Mouse (Mus musculus) midbrain, embryonic 16.5 days (tissue): ENCODE results near the gene 4930522L14Rik. TPM values are rescaled to one million over a fixed set of nuclear protein-coding genes. Genes with fewer than 3 reads are reported as not detected.
"Not testable (repeated sequence)": the region's sequence is repeated elsewhere in the genome, so short reads cannot be mapped to it uniquely, and the experiment has no call there.

Experiments
- ATAC-seq: fragments of 200-750 bp; cut with Nextera tagmentation; 2 replicates; pipeline ENCODE4 v1.8.0; 2017; ENCODE audit warnings: moderate TSS enrichment
- H3K27ac ChIP-seq: fragments of 300-500 bp; sonication (generic); 2 replicates; pipeline ENCODE4 v1.5.1; 2014; ENCODE audit warnings: mild to moderate bottlenecking, low read length, mixed read lengths
- H3K27me3 ChIP-seq: fragments of 300-500 bp; sonication (generic); 2 replicates; pipeline ENCODE4 v1.6.1; 2014; ENCODE audit warnings: low read depth, low read length, mixed read lengths; ENCODE audit not compliant: control insufficient read depth, insufficient read depth
- H3K36me3 ChIP-seq: fragments of 300-500 bp; sonication (generic); 2 replicates; pipeline ENCODE4 v1.6.1; 2014; ENCODE audit warnings: mild to moderate bottlenecking, low read length, moderate library complexity, mixed read lengths; ENCODE audit not compliant: control insufficient read depth, insufficient read depth
- H3K4me1 ChIP-seq: fragments of 300-500 bp; sonication (generic); 2 replicates; pipeline ENCODE4 v1.6.1; 2014; ENCODE audit warnings: mild to moderate bottlenecking, low read length, mixed read lengths; ENCODE audit not compliant: control insufficient read depth, insufficient read depth
- H3K4me2 ChIP-seq: fragments of 300-500 bp; sonication (generic); 2 replicates; pipeline ENCODE4 v1.6.1; 2014; ENCODE audit warnings: mild to moderate bottlenecking, low read length, mixed read lengths
- H3K4me3 ChIP-seq: fragments of 300-500 bp; sonication (generic); 2 replicates; pipeline ENCODE4 v1.5.1; 2014; ENCODE audit warnings: low read depth, mild to moderate bottlenecking, low read length, moderate library complexity, mixed read lengths
- H3K9ac ChIP-seq: fragments of 300-500 bp; sonication (generic); 2 replicates; pipeline ENCODE4 v1.6.1; 2014; ENCODE audit warnings: low read depth, low read length, mixed read lengths
- H3K9me3 ChIP-seq: fragments of 300-500 bp; sonication (generic); replicated peaks from 2 replicates; pipeline ENCODE4 v1.6.1; 2014; ENCODE audit warnings: mild to moderate bottlenecking, low read length, mixed read lengths; ENCODE audit not compliant: control insufficient read depth, poor library complexity, severe bottlenecking
- WGBS: fragments of 180-500 bp; shearing (Covaris S2); extraction: QIAGEN DNeasy Blood & Tissue Kit; methylation state at CpG from one replicate; pipeline ENCODE4 v1.1.7; 2014; 5-methylcytosine and 5-hydroxymethylcytosine counted together
- polyA plus RNA-seq: library from polyadenylated mRNA; unstranded; fragments of >200 nt; fragmentation: Nextera tagmentation; extraction: Ambion mirVana; gene quantifications from 2 replicates; pipeline ENCODE4 v1.2.1, GENCODE M21; 2015

Gene 4930522L14Rik
- polyA plus RNA-seq, 1 experiment from 2014 or later, result 4.9 TPM

- H3K27me3 ChIP-seq, H3K4me1 ChIP-seq, H3K36me3 ChIP-seq, H3K9me3 ChIP-seq: not testable (repeated sequence)
- H3K27ac ChIP-seq, result peak overlapping the region; percentile 60
- H3K4me3 ChIP-seq, result peak overlapping the region; percentile 50
- peak; percentile 60 for ATAC-seq
- H3K4me2 ChIP-seq, result peak overlapping the region; percentile 67
- WGBS, result 62% methylated on average over 5 of the region's 5 CpGs
- H3K9ac ChIP-seq, result peak overlapping the region; percentile 67; the same call in 1 of the 2 replicates
Measured at GRCm38 (mm10) chr5:109691205-109691965, 60.3 kb downstream of the 4930522L14Rik start.

DNA sequence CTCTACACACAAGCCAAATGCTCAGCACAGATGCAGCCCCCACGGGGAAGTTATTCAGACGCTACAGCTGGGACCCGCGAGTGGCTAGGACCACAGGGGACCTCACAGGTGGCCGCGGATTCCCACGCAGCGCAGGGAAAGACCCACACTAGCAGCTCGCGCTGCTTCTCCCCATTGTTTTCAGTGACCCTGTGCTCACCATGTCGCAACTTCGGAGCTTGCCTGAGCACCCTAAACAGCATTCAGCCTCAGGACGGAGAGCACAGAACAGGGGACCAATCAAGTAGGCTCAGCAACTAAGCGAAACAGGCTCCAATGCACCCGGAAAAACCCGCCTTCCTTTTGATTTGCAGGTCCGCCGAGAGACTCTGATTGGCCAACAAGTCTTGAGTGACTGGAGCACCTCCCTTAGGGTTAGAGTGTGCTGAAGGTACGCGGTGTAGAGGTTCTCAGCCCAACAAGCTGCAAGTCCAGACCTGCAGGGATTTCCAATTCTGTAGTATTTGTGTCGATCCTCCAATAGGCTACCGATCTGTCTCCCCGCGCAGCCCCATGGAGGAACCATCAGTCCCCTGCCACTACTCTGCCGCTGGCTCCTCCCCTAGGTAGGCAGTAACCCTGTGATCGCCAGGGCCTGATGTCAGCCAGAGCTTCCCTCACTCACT, 61.0 kb downstream of the 4930522L14Rik start, which contains the start of gene 5430403G16Rik:
Gene 5430403G16Rik, minus strand, starts transcription at position 505 of the 665 bp plus-strand sequence.
- Histone ChIP-seq H3K4me2 (peak within 1 kb of the TSS; percentile 67), H3K4me3 (peak within 1 kb of the TSS; percentile 50), H3K27ac (peak within 1 kb of the TSS; percentile 60), H3K9ac (peak within 1 kb of the TSS; percentile 67)
- H3K4me1 ChIP-seq, H3K9me3 ChIP-seq, H3K27me3 ChIP-seq, H3K36me3 ChIP-seq: not testable (repeated sequence)
- WGBS, result 0% methylated on average over 24 of the region's 26 CpGs
- ATAC-seq, result peak; percentile 98

Other genes with a start within 250 kb of the 4930522L14Rik start
- gene Crlf2, start 192.9 kb downstream of the 4930522L14Rik start, polyA plus RNA-seq, result 13.7 and 18.1 TPM in 2 replicates
- gene 5430403G16Rik, start 60.8 kb downstream of the 4930522L14Rik start, polyA plus RNA-seq, result 1.8 and 2.0 TPM in 2 replicates
- 0.28 and 0.44 TPM in 2 replicates for gene Gm15446, start 171.5 kb upstream of the 4930522L14Rik start, polyA plus RNA-seq
- gene Zfp932, start 244.6 kb upstream of the 4930522L14Rik start, polyA plus RNA-seq, result 22.9 and 25.1 TPM in 2 replicates